In genomic region chr4:116685402-116686061, GRCm38 (mm10) we compare ENCODE assay signal across 7 mouse cellular contexts. TPM values are rescaled to one million over a fixed set of nuclear protein-coding genes. Genes with fewer than 3 reads are reported as not detected.
DNase-seq lines count a peak whose midpoint lies in the region; ATAC-seq and TF ChIP-seq lines count a peak whose summit lies in the region.

TSS of gene Prdx1 (plus strand) at chr4:116685544.

- no peaks in the 10 kb centered on the region for H3K27me3 ChIP-seq in intestine, postnatal 0 days (replicated peaks; ENCODE audit: control insufficient read depth, insufficient read depth, low read length)
- H3K27me3 ChIP-seq in midbrain, embryonic 12.5 days: no peaks in the 10 kb centered on the region
- no peaks in the 10 kb centered on the region for H3K27me3 ChIP-seq in small intestine, adult 2 months (ENCODE audit: control insufficient read depth, insufficient read depth, low read length)

- peak within 1 kb of the TSS; percentile 68 for H3K4me2 ChIP-seq in intestine, postnatal 0 days (replicated peaks; ENCODE audit: low read depth)
- H3K4me2 ChIP-seq in midbrain, embryonic 12.5 days (replicated peaks): peak within 1 kb of the TSS; percentile 64

- ATAC-seq in intestine, postnatal 0 days: peak; percentile 92
- ATAC-seq in midbrain, embryonic 12.5 days (ENCODE audit: low FRiP score, low read depth): peak; percentile 98

- DNase-seq in adrenal gland, adult 8-10 months: peak; percentile 93
- peak; percentile 99 for DNase-seq in embryo, embryonic 9.5 days (ENCODE audit: extremely low spot score)
- no peak for DNase-seq in gonadal fat pad, adult 2 months (ENCODE audit: low read depth)
- DNase-seq in left cerebral cortex, postnatal 4 days: peak; percentile 96

- no peaks in the 10 kb centered on the region for H3K9me3 ChIP-seq in intestine, postnatal 0 days (ENCODE audit: control insufficient read depth)
- H3K9me3 ChIP-seq in midbrain, embryonic 12.5 days: no peaks in the 10 kb centered on the region

- peak; percentile 94 for TF ChIP-seq CTCF in intestine, postnatal 0 days (IDR thresholded peaks at IDR 0.05; ENCODE audit: low read depth)
- TF ChIP-seq CTCF in small intestine, adult 2 months (IDR thresholded peaks at IDR 0.05; ENCODE audit: extremely low read depth, insufficient read length, insufficient replicate concordance, low read depth, low read length): peak; percentile 64; the same call in 1 of the 2 replicates

- peaks cover 9% of the 10 kb centered on the region; the same call in 1 of the 2 replicates for H3K36me3 ChIP-seq in intestine, postnatal 0 days (ENCODE audit: control insufficient read depth, insufficient read depth)
- H3K36me3 ChIP-seq in midbrain, embryonic 12.5 days: peaks cover 18% of the 10 kb centered on the region; the same call in 1 of the 2 replicates
- peaks cover 19% of the 10 kb centered on the region for H3K36me3 ChIP-seq in small intestine, adult 2 months (ENCODE audit: control insufficient read depth, insufficient read depth, low read length)

- peak within 1 kb of the TSS; percentile 72 for H3K9ac ChIP-seq in intestine, postnatal 0 days (ENCODE audit: low read depth, low read length)
- peak within 1 kb of the TSS; percentile 65 for H3K9ac ChIP-seq in midbrain, embryonic 12.5 days (replicated peaks)

- H3K4me1 ChIP-seq in intestine, postnatal 0 days (replicated peaks; ENCODE audit: control insufficient read depth, insufficient read depth, low read length): peaks cover 3% of the 10 kb centered on the region; the same call in 1 of the 2 replicates
- peaks cover 21% of the 10 kb centered on the region for H3K4me1 ChIP-seq in midbrain, embryonic 12.5 days
- peaks cover 8% of the 10 kb centered on the region; the same call in 1 of the 2 replicates for H3K4me1 ChIP-seq in small intestine, adult 2 months (ENCODE audit: control insufficient read depth, insufficient read depth, insufficient read length, low read length)

- peak within 1 kb of the TSS; percentile 77 for H3K4me3 ChIP-seq in intestine, postnatal 0 days (ENCODE audit: low read depth, low read length)
- H3K4me3 ChIP-seq in midbrain, embryonic 12.5 days: peak within 1 kb of the TSS; percentile 68
- H3K4me3 ChIP-seq in small intestine, adult 2 months (ENCODE audit: low read depth, low read length): peak within 1 kb of the TSS; percentile 66

- intact Hi-C loops in left cerebral cortex, postnatal 4 days (cut with DNase I): no loop called here

- peak; percentile 94 for TF ChIP-seq POLR2A in small intestine, adult 2 months (IDR thresholded peaks at IDR 0.05; ENCODE audit: low read depth, low read length)

- under 1% methylated on average over 56 of the region's 56 CpGs for WGBS in intestine, postnatal 0 days
- WGBS in midbrain, embryonic 12.5 days: under 1% methylated on average over 56 of the region's 56 CpGs
- under 1% methylated on average over 56 of the region's 56 CpGs for WGBS in small intestine, adult 2 months

- H3K27ac ChIP-seq in intestine, postnatal 0 days (ENCODE audit: low read depth, low read length): peak within 1 kb of the TSS; percentile 97
- H3K27ac ChIP-seq in midbrain, embryonic 12.5 days (replicated peaks): peak within 1 kb of the TSS; percentile 88
- peak within 1 kb of the TSS; percentile 83 for H3K27ac ChIP-seq in small intestine, adult 2 months (ENCODE audit: insufficient read depth, low read depth, low read length)

RNA-seq across cellular contexts. Expression of gene Prdx1, which starts in this region (rescaled TPM):
- total RNA-seq in adrenal gland, adult 8-10 months (2022): 100 to 1,000 TPM; 514 to 868 (median 646) TPM
- 253 and 263 TPM in 2 replicates for polyA plus RNA-seq in gonadal fat pad, adult 2 months (2012; rRNA removed)
- 1,180 and 1,265 TPM in 2 replicates for polyA plus RNA-seq in intestine, postnatal 0 days (2015; fragmentation: Nextera tagmentation; extraction: Ambion mirVana)
- total RNA-seq in left cerebral cortex, postnatal 4 days (2021): 100 to 1,000 TPM; 170 to 191 TPM
- 740 and 818 TPM in 2 replicates for polyA plus RNA-seq in midbrain, embryonic 12.5 days (2016; fragmentation: Nextera tagmentation; extraction: Ambion mirVana)
- polyA plus RNA-seq in small intestine, adult 2 months (2012; rRNA removed): 40.5 and 74.0 TPM in 2 replicates
